Mouse (Mus musculus): Measurements from ENCODE around the gene Stip1. TPM values are rescaled to one million over a fixed set of nuclear protein-coding genes. Genes with fewer than 3 reads are reported as not detected.
"Not testable (repeated sequence)": the region's sequence is repeated elsewhere in the genome, so short reads cannot be mapped to it uniquely, and the experiment has no call there.

Gene Stip1
- polyA plus RNA-seq, 1 experiment, result 116 TPM

DNA sequence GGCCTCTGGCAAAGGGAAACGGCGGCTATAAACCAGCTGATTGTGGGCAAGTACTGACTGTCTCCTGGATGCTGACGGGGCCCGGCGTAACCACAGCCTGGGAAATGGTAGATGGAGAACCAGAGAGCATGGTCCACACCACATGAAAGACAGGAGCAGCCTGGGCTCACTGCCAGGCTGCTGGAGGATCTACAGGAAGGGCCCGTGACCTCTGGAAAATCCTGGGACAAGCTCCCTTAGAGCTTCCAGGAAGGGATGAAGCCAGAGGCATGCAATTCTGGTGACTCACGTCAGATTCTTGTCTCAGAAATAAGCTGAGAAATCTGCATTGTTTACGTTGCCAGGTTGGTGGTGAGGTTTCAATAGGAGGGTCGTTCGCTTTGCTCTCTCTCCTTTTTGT, 15.0 kb upstream of the Stip1 start:
- Histone ChIP-seq H3K4me3 (replicated peaks) (no peak overlapping the region), H3K36me3 (replicated peaks; ENCODE audit: low read length) (no peaks in the 10 kb centered on the region), H3K27me3 (replicated peaks) (peaks cover 19% of the 10 kb centered on the region), H3K4me1 (peaks cover 40% of the 10 kb centered on the region), H3K9me3 (peaks cover 16% of the 10 kb centered on the region)
- no peak for TF ChIP-seq GATA1 (IDR thresholded peaks at IDR 0.05; ENCODE audit: borderline replicate concordance, low read length)

GRCm38 (mm10) chr19:7053382-7053781, 13.6 kb upstream of the Stip1 start:
- Histone ChIP-seq H3K9me3 (peaks cover 19% of the 10 kb centered on the region), H3K27me3 (replicated peaks) (peaks cover 13% of the 10 kb centered on the region), H3K4me1 (peaks cover 40% of the 10 kb centered on the region)
- H3K4me3 ChIP-seq (replicated peaks); H3K36me3 ChIP-seq (replicated peaks; ENCODE audit: low read length): not testable (repeated sequence)

GRCm38 (mm10) chr19:7044706-7045105, 4.9 kb upstream of the Stip1 start:
- Histone ChIP-seq H3K36me3 (replicated peaks; ENCODE audit: low read length) (no peaks in the 10 kb centered on the region), H3K27me3 (replicated peaks) (peaks cover 5% of the 10 kb centered on the region), H3K4me3 (replicated peaks) (no peak overlapping the region), H3K4me1 (peaks cover 31% of the 10 kb centered on the region), H3K9me3 (peaks cover 2% of the 10 kb centered on the region; the same call in 1 of the 2 replicates)
- TF ChIP-seq FLI1 (IDR thresholded peaks at IDR 0.05; ENCODE audit: low read length) (no peak), GATA1 (IDR thresholded peaks at IDR 0.05; ENCODE audit: borderline replicate concordance, low read length) (no peak)

- peaks cover under 1% of the 10 kb centered on the region; the same call in 1 of the 2 replicates for H3K9me3 ChIP-seq
- peaks cover 31% of the 10 kb centered on the region for H3K4me1 ChIP-seq
- no peak for TF ChIP-seq FLI1 (IDR thresholded peaks at IDR 0.05; ENCODE audit: low read length)
- TF ChIP-seq GATA1 (IDR thresholded peaks at IDR 0.05; ENCODE audit: borderline replicate concordance, low read length), result no peak
Measured at GRCm38 (mm10) chr19:7044279-7044678, 4.5 kb upstream of the Stip1 start.

DNA sequence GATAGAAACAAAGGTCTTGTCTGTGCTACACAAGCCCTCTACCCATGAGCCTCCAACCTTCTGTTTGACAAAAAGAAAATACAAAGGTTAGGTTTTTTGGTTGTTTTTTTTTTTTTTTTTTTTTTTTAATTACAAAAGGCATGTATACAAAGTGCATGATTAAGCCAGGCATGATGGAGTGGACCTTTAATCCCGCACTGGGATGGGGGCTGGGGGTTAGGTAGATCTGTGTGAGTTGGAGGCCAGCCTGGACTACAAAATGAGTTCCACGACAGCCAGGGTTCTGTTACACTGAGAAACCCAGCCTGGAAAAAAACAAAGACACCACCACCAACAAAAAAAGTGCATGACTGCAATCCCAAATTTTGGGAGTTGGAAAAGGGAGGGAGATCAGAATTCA, 1.4 kb upstream of the Stip1 start:
- Histone ChIP-seq H3K4me1 (peaks cover 58% of the 10 kb centered on the region), H3K27me3 (replicated peaks) (peaks cover 3% of the 10 kb centered on the region), H3K4me3 (replicated peaks) (peak overlapping the region; percentile 95), H3K36me3 (replicated peaks; ENCODE audit: low read length) (peaks cover 10% of the 10 kb centered on the region), H3K9me3 (no peaks in the 10 kb centered on the region)
- no peak for TF ChIP-seq GATA1 (IDR thresholded peaks at IDR 0.05; ENCODE audit: borderline replicate concordance, low read length)
- no peak for TF ChIP-seq FLI1 (IDR thresholded peaks at IDR 0.05; ENCODE audit: low read length)

More at GRCm38 (mm10) chr19:7044279-7044678, 4.5 kb upstream of the Stip1 start:
- Histone ChIP-seq H3K27me3 (replicated peaks) (peaks cover 5% of the 10 kb centered on the region), H3K4me3 (replicated peaks) (no peak overlapping the region), H3K36me3 (replicated peaks; ENCODE audit: low read length) (no peaks in the 10 kb centered on the region)

- Histone ChIP-seq H3K27me3 (replicated peaks) (peaks cover 3% of the 10 kb centered on the region), H3K4me1 (peaks cover 61% of the 10 kb centered on the region), H3K36me3 (replicated peaks; ENCODE audit: low read length) (peaks cover 13% of the 10 kb centered on the region), H3K4me3 (replicated peaks) (peak overlapping the region; percentile 95), H3K9me3 (no peaks in the 10 kb centered on the region)
- TF ChIP-seq GATA1 (IDR thresholded peaks at IDR 0.05; ENCODE audit: borderline replicate concordance, low read length) (no peak), FLI1 (IDR thresholded peaks at IDR 0.05; ENCODE audit: low read length) (no peak)
Measured at GRCm38 (mm10) chr19:7040637-7041130, 917 bp upstream of the Stip1 start.

DNA sequence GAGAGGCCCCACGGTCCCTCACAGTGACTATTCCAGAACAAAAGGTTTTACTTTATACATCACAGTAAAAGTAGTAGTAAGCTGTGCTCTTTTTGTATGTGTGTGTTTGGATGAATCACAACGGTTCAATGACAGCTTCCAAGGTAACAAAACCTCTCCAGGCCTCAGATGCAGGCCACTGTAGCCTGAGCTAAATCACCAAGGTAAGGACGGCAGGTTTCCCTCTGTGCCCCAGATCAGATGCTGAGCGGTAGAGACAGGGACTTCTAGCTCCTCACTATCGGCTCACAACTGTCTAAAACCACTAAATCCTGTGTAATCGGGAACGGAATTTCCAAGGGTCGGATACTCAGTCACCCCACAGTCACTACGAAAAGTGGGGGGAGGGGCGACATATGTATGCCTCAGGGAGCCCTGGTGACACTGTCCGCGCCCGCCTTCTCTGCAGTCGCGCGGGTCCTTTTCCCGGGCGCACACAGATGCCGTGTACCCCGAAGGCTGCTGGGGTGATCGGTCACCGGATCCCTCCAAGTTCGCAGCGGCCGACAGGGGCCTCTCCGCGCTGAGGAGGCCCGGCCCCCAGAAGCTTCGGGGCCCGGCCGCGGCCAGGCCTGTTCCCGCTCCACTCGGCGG, 563 bp downstream of the Stip1 start:
- peaks cover 3% of the 10 kb centered on the region for H3K27me3 ChIP-seq (replicated peaks)
- peaks cover 26% of the 10 kb centered on the region for H3K36me3 ChIP-seq (replicated peaks; ENCODE audit: low read length)
- peaks cover 54% of the 10 kb centered on the region for H3K4me1 ChIP-seq
- H3K9me3 ChIP-seq, result no peaks in the 10 kb centered on the region
- TF ChIP-seq GATA1 (IDR thresholded peaks at IDR 0.05; ENCODE audit: borderline replicate concordance, low read length), result no peak
- no peak for TF ChIP-seq FLI1 (IDR thresholded peaks at IDR 0.05; ENCODE audit: low read length)
- H3K4me3 ChIP-seq (replicated peaks), result peak overlapping the region; percentile 95

DNA sequence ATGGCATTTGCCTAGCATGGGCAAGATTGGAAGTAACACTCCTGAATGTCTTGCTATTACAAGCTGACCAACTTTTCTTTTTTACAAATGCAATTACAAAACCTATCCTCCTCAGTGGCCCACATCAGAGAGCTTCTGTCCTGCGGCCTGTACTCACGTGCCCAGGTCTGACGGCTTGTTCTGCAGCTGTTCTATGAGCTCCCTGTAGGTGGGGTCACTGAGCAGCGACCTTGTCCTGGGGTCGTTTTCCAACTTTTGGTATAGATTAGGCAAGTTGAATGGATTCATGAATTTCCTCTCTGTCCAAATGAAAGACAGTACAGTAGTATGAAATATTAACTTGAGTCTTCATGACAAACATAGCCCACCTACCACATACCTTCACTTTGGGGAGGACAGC, 5.8 kb downstream of the Stip1 start:
- Histone ChIP-seq H3K36me3 (replicated peaks; ENCODE audit: low read length) (peaks cover 75% of the 10 kb centered on the region), H3K4me1 (peaks cover 53% of the 10 kb centered on the region)
- TF ChIP-seq GATA1 (IDR thresholded peaks at IDR 0.05; ENCODE audit: borderline replicate concordance, low read length) (no peak), FLI1 (IDR thresholded peaks at IDR 0.05; ENCODE audit: low read length) (no peak)

GRCm38 (mm10) chr19:7029531-7029930, 10.2 kb downstream of the Stip1 start:
- TF ChIP-seq FLI1 (IDR thresholded peaks at IDR 0.05; ENCODE audit: low read length) (no peak), GATA1 (IDR thresholded peaks at IDR 0.05; ENCODE audit: borderline replicate concordance, low read length) (no peak)
- H3K36me3 ChIP-seq (replicated peaks; ENCODE audit: low read length), result peaks cover 95% of the 10 kb centered on the region
- H3K27me3 ChIP-seq (replicated peaks), result no peaks in the 10 kb centered on the region
- no peak overlapping the region for H3K4me3 ChIP-seq (replicated peaks)
- no peaks in the 10 kb centered on the region for H3K9me3 ChIP-seq
- peaks cover 17% of the 10 kb centered on the region for H3K4me1 ChIP-seq

More for the DNA sequence above, 5.8 kb downstream of the Stip1 start:
- no peak overlapping the region for H3K4me3 ChIP-seq (replicated peaks)
- no peaks in the 10 kb centered on the region for H3K9me3 ChIP-seq
- H3K27me3 ChIP-seq (replicated peaks), result no peaks in the 10 kb centered on the region

DNA sequence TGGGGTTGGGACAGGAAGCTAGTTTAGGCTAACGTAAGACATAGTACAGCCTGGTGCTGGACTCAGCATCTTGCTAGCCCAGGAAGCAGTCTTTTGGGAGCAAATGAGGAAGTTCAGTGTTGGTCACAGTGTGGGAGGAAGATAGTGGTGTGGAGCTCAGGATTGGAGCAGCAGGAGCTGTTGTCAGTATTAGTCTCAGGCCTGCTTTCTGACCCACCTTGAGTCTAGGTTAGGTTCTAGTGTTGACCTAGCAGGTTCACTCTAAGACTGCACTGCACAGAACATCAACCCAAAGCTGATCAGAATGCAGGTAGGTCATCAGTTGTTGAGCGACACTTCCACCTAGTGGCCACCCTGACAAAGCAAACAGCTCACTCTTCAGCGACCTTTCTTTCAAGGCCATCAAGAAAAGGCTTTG, 19.5 kb downstream of the Stip1 start:
- no peaks in the 10 kb centered on the region for H3K9me3 ChIP-seq
- H3K4me3 ChIP-seq (replicated peaks), result peak overlapping the region; percentile 96
- no peak for TF ChIP-seq GATA1 (IDR thresholded peaks at IDR 0.05; ENCODE audit: borderline replicate concordance, low read length)
- no peak for TF ChIP-seq FLI1 (IDR thresholded peaks at IDR 0.05; ENCODE audit: low read length)
- peaks cover 92% of the 10 kb centered on the region for H3K36me3 ChIP-seq (replicated peaks; ENCODE audit: low read length)
- H3K4me1 ChIP-seq, result peaks cover 75% of the 10 kb centered on the region
- H3K27me3 ChIP-seq (replicated peaks), result no peaks in the 10 kb centered on the region
